Mouse (Mus musculus) gonadal fat pad, adult 2 months (tissue): Measurements from ENCODE around the gene Enox1. TPM values are rescaled to one million over a fixed set of nuclear protein-coding genes. Genes with fewer than 3 reads are reported as not detected.
A peak's percentile ranks its signal among the peaks of the same experiment; 100 is the strongest.

Source experiments
- DNase-seq: peaks from one replicate; pipeline ENCODE4 v3.0.0-alpha.2; 2012; ENCODE audit warnings: low read depth
- polyA plus RNA-seq: library from polyadenylated mRNA; depleted of rRNA; stranded (reverse); fragments of >200 nt; gene quantifications from 2 replicates; pipeline ENCODE4 v1.2.3, GENCODE M21; 2012

Enox1 gene
- polyA plus RNA-seq, 1 experiment, result 1.6 TPM

DNA sequence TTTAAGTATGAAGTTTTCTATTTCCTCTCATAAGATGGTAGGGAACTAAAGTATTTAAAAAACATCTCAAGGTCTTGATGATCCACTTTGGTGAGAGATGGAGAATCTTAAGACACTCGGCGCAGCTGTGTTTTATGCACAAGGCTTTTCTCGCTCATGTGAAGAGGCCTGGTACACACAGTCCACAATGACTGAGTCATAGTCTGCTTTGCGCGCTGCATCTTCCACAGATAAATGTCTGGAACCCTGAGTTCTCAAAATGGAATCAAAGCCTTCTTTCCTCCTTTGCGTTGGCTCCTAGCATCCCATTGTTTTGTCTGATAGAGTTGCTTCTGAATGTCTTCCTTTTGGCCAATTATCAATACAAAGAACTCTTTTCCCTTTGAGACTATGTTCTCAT is 119.0 kb downstream of the Enox1 start:
- DNase-seq, result no peak

DNA sequence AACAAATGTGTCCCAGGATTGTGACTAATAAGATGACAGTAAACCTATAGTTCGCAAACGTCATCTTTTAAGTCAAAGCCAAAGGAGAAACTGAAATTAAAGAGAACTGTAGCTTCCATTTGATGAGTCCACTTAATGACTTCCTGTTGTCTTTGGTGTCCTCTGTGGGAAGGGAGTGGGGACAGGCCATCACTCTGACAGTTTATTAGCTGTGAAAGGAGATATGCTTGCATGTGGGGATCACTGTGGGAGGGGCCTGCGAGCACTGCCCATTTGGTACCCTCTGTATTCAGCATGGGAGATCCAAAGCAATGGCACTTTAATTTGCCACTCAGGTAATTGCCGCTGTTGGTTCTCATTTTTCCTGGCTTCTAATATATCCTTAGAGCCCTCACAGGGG is 122.6 kb downstream of the Enox1 start:
- no peak for DNase-seq

DNA sequence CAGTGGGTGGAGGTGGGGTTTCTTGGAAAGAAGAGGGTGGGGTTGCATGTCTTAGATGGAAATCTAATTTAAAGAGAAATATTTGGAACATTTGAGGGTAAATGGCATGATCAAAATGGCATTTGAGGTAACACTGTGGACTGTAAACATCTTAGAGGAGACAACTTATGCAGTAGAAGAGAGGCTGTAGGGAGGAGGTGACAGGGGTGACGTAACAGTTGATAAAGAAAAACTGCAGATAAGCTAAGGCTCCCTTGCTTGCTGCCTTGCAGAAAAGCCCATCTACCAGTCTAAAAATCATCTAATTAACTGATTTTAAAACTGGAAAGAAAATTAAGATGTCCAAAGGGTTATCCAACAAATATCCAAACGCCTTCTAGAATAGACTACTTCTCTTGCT is 123.9 kb downstream of the Enox1 start:
- DNase-seq, result no peak

DNA sequence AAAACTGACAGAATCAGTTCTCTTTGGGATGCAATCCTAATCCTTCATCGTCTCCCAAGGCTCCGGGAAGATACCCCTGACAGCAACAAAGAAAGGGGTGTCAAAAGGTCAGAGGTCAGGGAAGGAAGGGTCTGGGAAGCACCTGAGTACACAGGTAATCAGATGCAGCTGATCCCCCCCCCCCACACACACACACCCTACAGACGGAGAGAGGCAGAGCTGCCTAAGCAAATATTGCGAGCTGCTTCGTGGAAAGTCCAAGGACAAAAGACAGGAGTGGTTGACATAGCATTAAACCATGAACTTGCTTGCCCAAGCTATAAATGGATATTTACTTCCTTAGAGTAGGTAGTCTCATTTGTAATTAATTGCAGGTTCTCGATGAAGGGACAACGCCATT is 124.3 kb downstream of the Enox1 start:
- DNase-seq, result no peak

DNA sequence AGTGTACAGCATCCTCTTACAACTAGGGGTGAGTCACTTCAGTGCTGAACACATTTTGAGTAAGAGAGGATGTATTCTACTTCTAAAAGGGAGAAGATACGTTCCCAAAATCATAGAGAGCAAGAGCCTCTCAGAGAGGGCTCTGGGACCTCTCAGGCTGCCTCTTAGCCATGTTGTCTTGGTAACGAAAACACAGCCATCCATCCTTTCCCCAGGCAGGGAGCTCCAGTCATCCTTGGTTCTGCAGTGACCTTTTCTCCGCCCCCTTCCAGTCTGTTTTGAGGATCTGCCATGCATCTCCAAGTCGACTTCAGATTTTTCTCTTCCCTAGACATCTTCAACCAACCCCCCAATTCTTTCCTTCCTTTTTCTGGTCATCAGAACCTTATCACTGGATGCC is 127.4 kb downstream of the Enox1 start:
- no peak for DNase-seq

DNA sequence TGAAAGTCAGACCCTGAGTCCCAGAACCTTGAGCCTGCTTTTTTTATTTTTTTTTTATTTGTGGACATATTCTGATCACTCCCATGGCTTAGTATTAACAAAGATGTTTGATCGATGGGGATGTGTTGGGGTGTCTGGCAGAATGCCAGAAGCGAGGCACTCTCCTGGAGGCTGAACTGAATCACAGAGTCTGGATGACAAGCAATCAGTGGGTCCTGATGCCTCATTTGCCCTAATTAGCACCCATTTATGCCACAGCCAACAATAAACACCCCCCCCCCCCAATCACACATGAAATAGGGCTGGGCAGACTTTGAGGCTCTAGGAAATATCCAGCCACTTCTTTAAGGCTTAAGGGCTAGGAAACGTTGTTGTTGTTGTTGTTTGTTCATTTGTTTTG is 128.9 kb downstream of the Enox1 start:
- no peak for DNase-seq

DNA sequence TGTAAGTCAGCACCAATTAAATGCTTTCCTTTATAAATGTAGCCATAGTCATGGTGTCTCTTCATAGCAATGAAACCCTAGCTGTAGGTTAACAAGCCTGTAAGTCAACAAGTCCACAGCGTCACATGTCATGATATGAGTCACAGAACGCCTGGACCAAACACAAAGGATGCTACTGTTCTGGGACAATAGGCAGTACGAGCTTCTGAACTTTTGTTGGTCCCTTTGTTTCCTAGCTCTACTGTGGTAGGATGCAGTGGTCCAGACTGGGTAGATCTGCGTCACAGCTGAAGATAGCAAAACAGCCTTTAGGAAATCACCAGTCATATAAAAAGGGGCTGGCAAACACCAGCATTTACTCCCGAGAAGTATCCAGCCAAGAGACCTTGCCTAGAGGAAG is 135.2 kb downstream of the Enox1 start:
- DNase-seq, result no peak

DNA sequence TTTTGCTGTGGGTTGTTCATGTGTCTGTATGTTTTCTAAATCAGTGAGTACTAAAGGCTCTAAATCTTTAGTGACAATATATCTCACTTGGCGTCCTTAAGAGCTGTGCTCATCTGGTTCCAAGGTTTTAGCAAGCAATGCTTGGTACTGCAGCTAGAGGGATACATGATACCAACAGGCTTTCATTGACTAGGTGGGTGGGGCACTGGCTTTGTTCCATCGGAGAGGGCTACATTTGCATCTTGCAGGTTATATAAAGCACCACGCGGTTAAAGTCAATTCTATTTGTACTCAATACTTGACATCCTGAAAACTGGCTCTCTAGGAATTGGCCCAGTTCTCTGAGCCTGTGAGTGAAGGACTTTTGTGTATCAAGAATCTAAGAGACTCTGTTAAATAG is 140.5 kb downstream of the Enox1 start:
- no peak for DNase-seq

DNA sequence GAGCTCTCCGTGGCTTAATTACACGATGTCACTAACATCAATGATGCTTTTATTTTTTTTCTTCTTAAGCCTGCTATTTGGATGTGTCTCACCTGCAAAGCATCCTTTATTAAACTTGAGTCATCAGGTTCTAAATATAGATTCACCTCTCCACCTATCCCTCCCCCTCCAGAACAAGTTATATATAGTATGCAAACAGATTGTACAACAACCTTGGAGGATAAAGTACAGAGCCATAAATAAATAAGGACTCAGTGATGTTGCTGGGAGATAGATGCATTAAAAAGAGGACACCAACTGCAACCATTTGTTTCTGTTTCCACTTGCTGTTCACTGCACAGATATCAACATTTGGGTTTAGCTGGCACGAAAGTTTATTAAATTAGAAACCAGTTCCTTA is 141.8 kb downstream of the Enox1 start:
- DNase-seq, result no peak

DNA sequence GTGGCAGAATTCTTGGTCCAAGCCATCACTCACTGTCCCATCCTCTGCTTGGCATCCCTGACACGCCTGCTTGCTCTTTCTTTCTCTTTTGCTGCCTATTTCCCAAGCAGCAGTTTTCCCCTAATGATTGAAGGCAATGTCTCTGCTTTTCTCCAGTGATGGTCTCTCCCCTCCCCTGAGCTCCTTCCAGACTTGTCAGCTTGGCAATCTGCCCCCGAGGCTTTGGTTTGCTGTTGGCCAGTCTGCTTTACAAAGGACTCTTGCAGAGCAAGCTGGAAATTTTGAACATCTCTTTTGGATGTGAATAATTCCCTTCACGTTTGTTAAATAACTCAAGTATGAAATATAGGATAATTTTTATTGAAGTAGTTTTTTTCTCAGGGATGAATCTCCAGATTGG is 153.0 kb downstream of the Enox1 start:
- no peak for DNase-seq

DNA sequence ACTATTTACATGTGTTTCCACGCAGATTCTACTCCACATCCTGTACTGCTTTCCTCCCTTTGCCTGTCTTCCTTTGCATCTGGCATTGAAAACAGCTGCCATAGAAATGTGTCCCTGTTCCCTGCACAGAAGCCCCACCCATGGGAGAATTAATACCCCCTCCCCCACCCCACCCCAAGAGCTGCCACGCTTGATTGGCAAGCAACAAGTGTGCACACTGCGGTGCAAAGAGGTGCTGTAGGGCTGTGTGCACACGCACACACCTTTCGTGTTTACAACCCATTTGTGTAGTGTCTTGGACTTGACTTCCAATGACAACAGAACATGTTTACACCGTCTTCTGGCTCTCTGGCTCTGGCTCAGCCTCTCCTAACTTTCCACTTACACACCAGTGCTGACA is 154.9 kb downstream of the Enox1 start:
- DNase-seq, result no peak

DNA sequence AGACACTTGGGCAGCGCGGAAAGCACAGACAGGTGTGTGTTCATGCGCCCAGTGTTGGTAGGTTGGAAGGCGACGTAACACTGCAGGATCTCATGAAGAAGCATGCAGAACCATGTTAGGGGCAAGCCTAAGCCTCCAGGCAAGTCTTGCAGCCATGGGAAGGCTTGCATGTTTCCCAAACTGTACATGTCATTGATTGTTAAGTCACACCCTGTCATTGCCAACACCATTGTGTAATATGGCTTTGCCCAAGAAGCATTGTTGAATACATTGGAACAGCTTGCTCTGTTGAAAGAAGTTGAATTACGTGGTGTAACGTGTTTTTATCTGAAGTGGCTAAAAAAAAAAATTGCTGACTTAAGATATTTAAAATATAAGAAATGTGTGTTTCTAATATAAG is 162.8 kb downstream of the Enox1 start:
- DNase-seq, result peak; percentile 89

DNA sequence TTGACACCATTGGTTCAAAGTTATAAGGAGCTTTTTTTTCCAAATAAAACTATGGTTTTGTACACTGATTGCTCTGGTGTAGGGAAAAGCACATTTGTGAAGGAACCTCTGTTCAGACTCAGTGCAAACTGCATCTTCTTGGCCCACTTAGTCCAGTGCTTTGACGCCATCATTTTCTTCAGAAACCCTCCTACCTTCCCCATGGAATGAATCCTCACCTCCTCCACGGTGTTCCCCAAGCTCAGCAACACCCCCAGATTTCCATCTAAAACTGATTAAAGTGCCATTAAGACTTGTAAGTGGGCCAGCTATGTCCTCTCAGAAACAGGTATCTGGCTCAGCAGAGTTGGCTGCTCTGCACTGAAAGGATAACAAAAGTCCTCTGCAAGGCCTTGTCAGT is 167.8 kb downstream of the Enox1 start:
- DNase-seq, result no peak

DNA sequence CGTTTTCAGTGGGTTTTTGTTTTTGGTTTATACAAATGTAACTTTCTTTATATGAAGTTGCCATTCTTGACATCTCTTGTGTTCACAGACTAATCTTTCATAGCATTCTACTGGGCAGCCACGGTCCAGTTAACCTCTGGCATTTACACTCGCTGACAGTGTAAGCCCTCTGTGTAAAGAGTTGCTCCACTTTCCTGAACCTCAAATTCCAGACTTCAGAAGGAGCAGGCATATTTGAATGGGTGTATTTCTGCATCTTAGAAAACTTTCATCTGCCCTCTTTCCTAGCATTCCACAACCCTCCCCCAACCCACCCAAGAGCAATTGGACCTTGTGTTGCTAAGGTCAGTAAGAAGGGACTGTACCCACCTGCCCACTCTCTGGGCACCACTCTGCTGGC is 171.1 kb downstream of the Enox1 start:
- DNase-seq, result no peak

DNA sequence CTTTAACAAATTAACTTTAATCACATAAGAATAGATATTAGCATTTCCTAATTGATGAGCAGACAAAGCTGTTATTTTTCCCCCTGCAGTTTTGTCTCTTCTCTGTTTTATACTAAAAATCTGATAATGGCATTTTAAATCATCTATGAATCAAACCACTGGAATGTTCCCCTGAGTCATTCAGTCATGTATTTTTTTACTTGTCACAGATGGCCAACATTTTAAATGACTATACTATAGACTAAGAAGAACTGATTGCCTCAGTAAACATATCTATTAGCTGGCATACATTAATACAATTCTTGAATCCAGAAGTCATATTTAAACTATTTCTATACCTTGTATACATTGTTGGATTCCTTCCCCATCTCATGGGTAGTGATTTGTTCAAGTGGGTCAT is 173.2 kb downstream of the Enox1 start:
- DNase-seq, result no peak

DNA sequence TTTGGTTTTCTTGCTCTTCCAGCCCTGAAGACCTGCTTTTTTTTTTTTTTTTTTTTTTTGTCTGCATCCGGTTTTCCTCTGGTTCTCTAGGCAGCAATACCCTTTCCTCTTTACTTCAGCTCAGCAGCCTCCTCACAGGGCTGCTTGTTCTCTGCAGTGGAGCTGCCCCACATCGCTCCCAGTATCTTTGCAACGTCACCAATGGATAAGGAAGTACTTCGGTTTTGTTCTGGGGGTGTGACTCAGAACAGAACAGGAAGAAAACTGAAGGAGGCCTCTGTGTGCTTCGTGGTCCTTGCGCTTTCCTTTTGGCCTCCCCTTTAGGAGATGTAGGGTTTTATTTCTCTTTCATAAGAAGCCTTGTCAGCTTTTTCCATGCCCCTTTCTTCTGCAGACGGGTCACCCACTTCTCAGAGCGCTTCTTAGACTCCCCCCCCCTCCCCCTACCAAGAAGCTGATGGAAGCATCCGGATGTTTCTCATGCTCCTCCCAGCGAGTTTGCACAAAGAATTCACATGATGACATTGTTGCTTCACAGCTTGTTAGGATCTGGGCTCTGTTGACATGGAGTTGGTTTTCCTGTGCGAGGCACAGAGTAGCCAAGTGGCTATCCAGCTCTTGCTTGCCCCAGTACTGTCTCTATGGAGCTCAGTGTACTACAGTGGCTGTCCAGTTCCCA is 187.2 kb downstream of the Enox1 start:
- no peak for DNase-seq

DNA sequence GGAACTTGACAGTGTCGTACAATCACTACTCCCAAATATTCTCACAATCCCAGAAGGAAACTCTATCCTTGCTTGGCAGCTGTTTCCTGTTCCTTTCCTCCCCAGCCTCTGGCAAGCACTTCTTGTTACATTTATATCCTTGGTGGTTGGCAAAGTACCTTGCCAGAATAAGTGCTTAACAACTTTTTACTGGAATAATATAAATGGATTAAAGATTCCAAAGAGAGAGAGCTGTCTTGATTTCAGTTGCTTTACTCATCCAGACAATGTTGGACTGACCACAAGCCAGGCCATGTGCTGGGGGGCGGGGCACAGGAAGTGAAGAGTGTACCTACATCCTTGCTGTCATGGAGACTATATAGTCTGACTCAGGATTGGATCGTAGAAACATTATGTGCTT is 189.7 kb downstream of the Enox1 start:
- DNase-seq, result no peak

DNA sequence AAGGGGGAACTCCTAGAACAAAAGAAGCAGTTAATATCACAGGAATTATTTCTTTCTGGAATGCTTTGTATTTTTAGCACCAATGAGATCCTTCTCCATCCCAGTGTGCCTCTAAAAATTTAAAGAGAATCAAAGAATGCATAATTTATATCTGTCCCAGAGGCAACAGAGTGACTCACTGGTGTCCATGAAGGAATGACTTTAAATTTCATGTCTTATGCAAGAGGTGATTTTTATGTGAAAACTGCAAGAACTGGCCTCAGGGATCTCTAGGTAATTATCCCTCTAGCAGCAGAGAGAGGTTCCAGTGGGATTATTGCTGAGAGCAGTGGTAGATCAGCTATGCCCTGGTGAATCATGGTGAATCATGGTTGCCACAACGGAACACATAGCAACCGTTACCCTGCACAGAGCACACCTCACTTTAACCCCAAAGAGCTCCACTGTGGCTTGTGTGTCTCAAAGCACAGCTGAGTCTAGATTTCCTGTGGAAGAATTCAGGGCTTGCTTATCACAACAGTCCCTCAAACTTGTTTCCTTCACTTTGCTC is 195.3 kb downstream of the Enox1 start:
- DNase-seq, result no peak

DNA sequence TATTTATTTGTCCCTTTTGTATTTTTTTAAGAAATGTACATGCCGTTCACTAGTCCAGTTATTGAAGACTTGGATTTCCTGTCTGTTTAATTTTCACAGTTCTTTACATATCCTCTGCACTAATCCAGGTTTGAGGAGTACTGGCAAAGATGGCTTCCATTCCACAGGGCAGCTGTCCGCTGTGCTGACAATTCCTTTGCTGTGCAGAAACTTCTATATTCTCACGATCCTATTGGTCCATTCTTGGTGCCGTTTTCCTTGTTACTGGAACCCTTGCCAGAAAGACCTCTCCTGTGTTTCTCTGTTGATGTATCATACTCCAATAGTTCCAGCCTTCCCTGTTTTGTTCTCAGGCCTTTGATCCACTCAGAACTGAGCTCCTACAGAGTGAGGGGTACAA is 206.1 kb downstream of the Enox1 start:
- no peak for DNase-seq

DNA sequence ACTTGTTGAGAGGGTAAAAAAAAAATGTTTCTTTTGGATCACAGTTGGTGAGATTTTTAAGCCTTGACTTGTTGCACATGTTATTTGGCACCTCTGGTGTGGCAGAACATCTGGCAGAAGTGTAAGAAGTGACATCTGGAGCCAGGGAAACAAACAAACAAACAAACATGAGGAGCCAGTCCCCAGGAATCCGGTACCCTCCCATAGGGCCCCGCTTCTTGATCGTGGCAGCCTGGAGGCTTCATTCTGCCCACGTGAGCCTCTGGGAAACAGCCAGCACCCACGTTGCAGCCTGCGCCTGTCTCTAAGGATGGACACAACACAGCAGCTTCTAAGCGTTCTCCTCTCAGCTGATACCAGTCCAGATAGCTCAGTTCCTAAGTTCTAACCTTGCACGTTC is 211.8 kb downstream of the Enox1 start:
- DNase-seq, result no peak

DNA sequence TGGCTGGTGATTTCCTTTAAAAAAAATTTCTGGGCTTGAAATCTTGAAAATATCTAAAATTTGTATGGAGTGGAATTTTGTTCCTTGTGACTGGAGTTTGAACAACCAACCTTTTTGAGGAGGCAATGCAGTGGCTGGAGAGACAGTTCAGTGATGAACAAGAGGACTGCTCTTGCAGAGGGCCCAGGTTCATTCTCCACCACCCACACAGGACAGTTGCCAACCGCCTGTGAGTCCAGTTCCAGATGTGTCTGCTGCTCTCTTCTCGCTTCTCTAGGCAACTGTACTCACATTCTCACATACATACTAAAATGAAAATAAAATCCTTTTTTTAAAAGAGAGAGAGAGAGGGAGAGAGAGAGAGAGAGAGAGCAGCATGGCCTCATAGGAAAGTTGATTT is 212.5 kb downstream of the Enox1 start:
- DNase-seq, result no peak

DNA sequence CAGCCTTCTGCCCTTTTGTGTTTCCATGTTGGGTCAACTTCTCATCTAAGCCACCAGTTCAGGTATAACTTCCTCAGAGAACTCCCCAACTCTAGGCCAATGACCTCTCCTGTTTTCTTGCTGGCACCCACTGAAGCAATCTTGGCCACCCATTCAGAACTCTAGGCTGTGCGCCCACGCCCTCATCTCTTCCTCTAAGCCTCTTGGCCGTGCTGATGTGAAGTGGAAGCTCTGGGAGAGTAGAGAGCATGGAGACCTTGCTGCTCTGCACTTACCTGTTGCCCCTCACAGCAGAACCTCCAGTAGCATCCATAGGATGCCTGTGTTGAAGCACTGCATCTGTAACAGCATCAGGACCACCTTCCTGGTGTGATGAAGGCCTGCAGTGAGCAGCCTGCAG is 214.0 kb downstream of the Enox1 start:
- no peak for DNase-seq

DNA sequence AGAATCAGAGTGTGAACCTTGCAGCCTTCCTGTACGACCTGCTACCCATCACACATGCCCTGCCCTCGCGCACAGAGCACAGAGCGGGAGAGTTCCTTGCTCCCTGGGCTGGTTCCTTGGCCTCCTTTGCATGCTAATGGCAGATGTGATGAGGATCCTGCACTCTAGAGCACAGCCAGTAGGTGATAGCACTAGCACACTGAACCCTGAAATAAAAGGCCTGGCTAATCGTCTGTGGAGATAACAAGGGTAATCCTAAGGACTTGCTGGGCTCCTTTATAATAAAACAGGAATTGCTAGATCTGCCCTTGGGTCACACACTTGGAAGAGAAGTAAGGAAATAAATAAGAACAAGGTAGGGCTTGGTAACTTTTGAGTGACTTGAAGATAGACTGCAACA is 215.4 kb downstream of the Enox1 start:
- DNase-seq, result no peak

DNA sequence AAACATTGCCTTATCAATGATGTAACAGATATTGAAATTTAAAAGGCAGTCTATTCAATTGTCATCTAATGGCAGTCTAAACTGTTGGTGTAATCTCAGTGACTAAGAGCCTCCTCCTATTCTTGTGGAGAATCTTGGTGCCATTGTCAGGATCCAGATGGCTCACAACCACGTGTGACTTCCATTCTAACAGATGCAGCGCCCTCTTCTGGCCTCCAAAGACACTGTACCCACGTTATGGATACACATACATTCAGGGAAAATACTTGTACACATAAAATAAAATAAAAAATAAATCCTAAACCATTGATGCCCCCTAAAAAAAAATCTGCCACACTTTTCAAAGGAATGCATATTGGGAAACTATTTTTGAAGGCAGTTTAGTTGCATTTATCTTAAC is 216.6 kb downstream of the Enox1 start:
- DNase-seq, result no peak
